Mouse (Mus musculus) forebrain, embryonic 13.5 days (tissue): ENCODE measurements around the gene Pdss2. TPM values are rescaled to one million over a fixed set of nuclear protein-coding genes. Genes with fewer than 3 reads are reported as not detected.

Experiments
- ATAC-seq: fragments of 200-750 bp; cut with Nextera tagmentation; 2 replicates; pipeline ENCODE4 v1.8.0; 2017
- H3K27ac ChIP-seq: fragments of 300-500 bp; sonication (generic); 2 replicates; pipeline ENCODE4 v1.5.1; 2015; ENCODE audit warnings: inconsistent platforms, mild to moderate bottlenecking, moderate library complexity
- H3K27me3 ChIP-seq: fragments of 300-500 bp; sonication (generic); 2 replicates; pipeline ENCODE4 v1.6.1; 2015; ENCODE audit warnings: mild to moderate bottlenecking, inconsistent platforms
- H3K36me3 ChIP-seq: fragments of 300-500 bp; sonication (generic); 2 replicates; pipeline ENCODE4 v1.6.1; 2015; ENCODE audit warnings: mild to moderate bottlenecking, inconsistent platforms; ENCODE audit not compliant: poor library complexity, severe bottlenecking
- H3K4me1 ChIP-seq: fragments of 300-500 bp; sonication (generic); 2 replicates; pipeline ENCODE4 v1.6.1; 2015; ENCODE audit warnings: inconsistent platforms
- H3K4me2 ChIP-seq: fragments of 300-500 bp; sonication (generic); 2 replicates; pipeline ENCODE4 v1.6.1; 2015; ENCODE audit warnings: inconsistent platforms, mild to moderate bottlenecking, moderate library complexity
- H3K4me3 ChIP-seq: fragments of 300-500 bp; sonication (generic); 2 replicates; pipeline ENCODE4 v1.5.1; 2015; ENCODE audit warnings: mild to moderate bottlenecking, inconsistent platforms
- H3K9ac ChIP-seq: fragments of 300-500 bp; sonication (generic); 2 replicates; pipeline ENCODE4 v1.6.1; 2015; ENCODE audit warnings: mild to moderate bottlenecking, inconsistent platforms
- H3K9me3 ChIP-seq: fragments of 300-500 bp; sonication (generic); replicated peaks from 2 replicates; pipeline ENCODE4 v1.6.1; 2016; ENCODE audit warnings: inconsistent platforms
- WGBS: fragments of 180-500 bp; shearing (Covaris S2); methylation state at CpG from one replicate; pipeline ENCODE4 v1.1.7; 2015; 5-methylcytosine and 5-hydroxymethylcytosine counted together
- polyA plus RNA-seq: library from polyadenylated mRNA; unstranded; fragments of >200 nt; fragmentation: Nextera tagmentation; extraction: Ambion mirVana; gene quantifications from 2 replicates; pipeline ENCODE4 v1.2.1, GENCODE M21; 2015

The Pdss2 gene
- polyA plus RNA-seq, 1 experiment from 2014 or later, result 15.9 TPM

DNA sequence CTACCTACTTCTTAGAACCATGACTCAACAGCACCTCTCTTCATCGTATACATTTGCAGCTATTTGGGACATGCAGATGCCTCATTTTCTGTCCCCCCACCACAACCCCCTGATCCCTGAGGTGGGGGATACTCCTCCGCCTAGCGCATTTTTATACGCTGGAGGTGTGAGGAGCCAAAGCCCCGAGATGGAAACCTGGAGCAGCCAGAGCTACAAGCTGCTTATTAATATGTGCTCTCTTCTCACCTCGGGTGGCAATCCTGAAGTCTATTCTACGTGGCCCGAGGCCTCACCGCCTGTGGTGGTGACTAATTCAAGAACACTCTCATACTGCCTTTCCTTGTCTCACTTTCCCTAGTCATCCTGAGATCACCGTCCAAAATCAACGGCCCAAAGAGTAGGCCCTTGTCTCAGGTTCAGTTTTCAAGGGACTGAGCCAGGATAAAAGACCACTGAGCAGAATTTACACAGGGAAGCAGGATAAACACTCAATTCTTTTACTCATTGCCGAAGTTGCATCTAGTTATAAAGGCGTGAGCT lies 3.9 kb upstream of the Pdss2 start:
- Histone ChIP-seq H3K4me1 (peaks cover 13% of the 10 kb centered on the region), H3K9ac (no peak overlapping the region), H3K27ac (no peak overlapping the region), H3K9me3 (no peaks in the 10 kb centered on the region), H3K36me3 (no peaks in the 10 kb centered on the region), H3K4me2 (no peak overlapping the region), H3K4me3 (no peak overlapping the region), H3K27me3 (no peaks in the 10 kb centered on the region)
- no peak for ATAC-seq
- 91% methylated on average over 13 of the region's 13 CpGs for WGBS

DNA sequence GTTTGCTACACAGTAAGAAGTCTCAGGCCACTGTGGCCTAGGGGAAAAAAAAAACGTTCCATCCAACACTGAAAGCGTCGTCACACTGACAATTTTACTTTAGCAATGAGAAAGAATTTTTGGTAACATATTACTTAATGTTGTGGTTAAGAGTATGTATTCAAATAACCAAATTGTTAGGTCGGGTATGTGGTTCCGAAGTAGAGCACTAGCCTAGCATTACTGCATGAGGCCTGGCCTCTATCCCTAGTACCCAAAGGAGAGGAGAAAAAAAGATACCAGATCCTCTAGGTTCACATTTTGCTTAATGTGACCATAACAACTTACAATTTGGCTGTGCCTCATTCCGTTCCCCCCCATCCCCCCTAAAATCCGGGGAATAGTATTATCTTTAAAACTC lies 807 bp upstream of the Pdss2 start:
- H3K4me3 ChIP-seq, result peak overlapping the region; percentile 90
- H3K36me3 ChIP-seq, result no peaks in the 10 kb centered on the region
- no peak for ATAC-seq
- peak overlapping the region; percentile 99 for H3K4me2 ChIP-seq
- H3K4me1 ChIP-seq, result peaks cover 13% of the 10 kb centered on the region
- H3K9me3 ChIP-seq, result no peaks in the 10 kb centered on the region
- no peaks in the 10 kb centered on the region for H3K27me3 ChIP-seq
- WGBS, result 19% methylated on average over 7 of the region's 7 CpGs
- peak overlapping the region; percentile 88 for H3K27ac ChIP-seq
- H3K9ac ChIP-seq, result peak overlapping the region; percentile 96

DNA sequence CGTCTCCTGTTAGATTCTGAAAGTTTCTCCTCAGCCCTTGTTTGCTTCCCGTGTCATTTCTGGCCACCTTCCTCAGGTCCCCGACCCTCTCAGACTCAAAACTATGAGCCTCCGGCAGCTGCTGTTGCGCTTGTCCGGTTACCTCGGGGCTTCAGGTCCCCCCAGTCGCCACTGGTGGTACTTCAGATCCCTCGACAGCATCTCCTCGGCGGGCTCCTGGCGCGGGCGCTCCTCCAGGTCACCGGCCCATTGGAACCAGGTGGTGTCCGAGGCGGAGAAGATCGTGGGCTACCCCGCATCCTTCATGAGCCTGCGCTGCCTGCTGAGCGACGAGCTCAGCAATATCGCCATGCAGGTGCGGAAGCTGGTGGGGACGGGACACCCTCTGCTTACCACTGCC lies 373 bp downstream of the Pdss2 start:
- no peaks in the 10 kb centered on the region for H3K36me3 ChIP-seq
- H3K27me3 ChIP-seq, result no peaks in the 10 kb centered on the region
- H3K4me2 ChIP-seq, result peak overlapping the region; percentile 99
- H3K27ac ChIP-seq, result peak overlapping the region; percentile 88; the same call in 1 of the 2 replicates
- H3K4me1 ChIP-seq, result peaks cover 13% of the 10 kb centered on the region
- peak overlapping the region; percentile 90 for H3K4me3 ChIP-seq
- peak; percentile 42 for ATAC-seq
- under 1% methylated on average over 25 of the region's 25 CpGs for WGBS
- peak overlapping the region; percentile 96 for H3K9ac ChIP-seq
- H3K9me3 ChIP-seq, result no peaks in the 10 kb centered on the region

DNA sequence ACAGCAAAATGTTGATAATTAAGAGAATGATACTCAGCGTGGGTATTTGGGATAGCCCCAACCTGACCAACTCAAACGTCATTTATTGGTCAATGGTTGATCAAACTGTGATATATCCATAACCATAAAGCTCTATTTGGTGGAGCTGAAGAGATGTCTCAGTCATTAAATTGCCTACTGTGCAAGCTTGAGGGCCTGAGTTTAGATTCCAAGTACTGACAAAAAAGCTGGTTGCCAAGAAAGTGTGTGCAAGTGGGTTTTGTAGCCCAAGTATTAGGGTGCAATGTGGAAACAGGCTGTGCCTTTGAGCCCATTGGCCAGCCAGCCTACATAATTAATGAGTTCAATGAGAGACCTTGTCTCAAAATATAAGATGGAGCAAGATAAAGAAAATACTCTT lies 2.1 kb downstream of the Pdss2 start:
- no peaks in the 10 kb centered on the region for H3K9me3 ChIP-seq
- no peaks in the 10 kb centered on the region for H3K36me3 ChIP-seq
- 91% methylated on average over 2 of the region's 2 CpGs for WGBS
- peaks cover 13% of the 10 kb centered on the region for H3K4me1 ChIP-seq
- no peak overlapping the region for H3K9ac ChIP-seq
- H3K4me2 ChIP-seq, result no peak overlapping the region
- ATAC-seq, result no peak
- no peak overlapping the region for H3K27ac ChIP-seq
- no peak overlapping the region for H3K4me3 ChIP-seq
- H3K27me3 ChIP-seq, result no peaks in the 10 kb centered on the region

DNA sequence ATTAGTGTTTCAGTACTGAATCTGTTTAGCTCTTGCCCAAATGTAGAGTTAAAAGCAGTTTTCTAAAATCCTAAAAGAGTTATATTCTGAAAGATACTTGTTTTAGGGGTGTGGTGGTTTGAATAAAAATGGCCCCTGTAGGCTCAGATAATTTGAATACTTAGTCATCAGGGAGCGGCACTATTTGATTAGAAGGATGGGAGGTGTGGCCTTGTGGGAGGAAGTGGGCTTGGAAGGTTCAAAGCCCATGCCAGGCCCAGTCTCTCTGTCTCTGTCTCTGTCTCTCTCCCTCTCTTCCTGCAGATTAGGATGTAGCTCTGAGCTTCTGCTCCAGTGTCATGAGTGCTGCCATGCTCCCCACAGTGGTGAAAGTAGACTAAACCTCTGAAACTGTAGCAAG lies 5.1 kb downstream of the Pdss2 start:
- no peak overlapping the region for H3K4me2 ChIP-seq
- H3K27ac ChIP-seq, result no peak overlapping the region
- H3K4me3 ChIP-seq, result no peak overlapping the region
- H3K27me3 ChIP-seq, result no peaks in the 10 kb centered on the region
- WGBS, result 94% methylated on average over 1 of the region's 1 CpGs
- no peaks in the 10 kb centered on the region for H3K36me3 ChIP-seq
- H3K9ac ChIP-seq, result no peak overlapping the region
- ATAC-seq, result no peak
- H3K4me1 ChIP-seq, result peaks cover 8% of the 10 kb centered on the region
- H3K9me3 ChIP-seq, result no peaks in the 10 kb centered on the region

DNA sequence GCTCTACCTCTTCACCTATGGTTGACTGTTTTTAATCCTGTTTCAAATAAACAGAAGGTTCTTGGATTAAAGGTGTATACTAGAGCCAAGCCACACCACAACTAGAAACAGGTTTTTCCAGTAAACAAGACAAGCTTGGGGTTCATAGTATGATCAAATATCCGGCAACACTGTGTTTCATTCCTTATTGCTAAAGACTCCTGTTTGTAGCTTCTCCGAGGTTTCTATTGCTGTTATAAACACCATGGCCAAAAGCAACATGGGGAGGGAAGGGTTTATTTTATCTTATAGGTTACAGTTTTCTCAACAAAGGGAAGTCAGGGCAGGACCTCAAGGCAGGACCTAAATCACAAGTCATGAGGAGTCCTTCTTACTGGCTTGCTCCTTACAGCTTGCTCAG lies 8.0 kb downstream of the Pdss2 start:
- Histone ChIP-seq H3K4me1 (no peaks in the 10 kb centered on the region), H3K4me3 (no peak overlapping the region), H3K27me3 (no peaks in the 10 kb centered on the region), H3K4me2 (no peak overlapping the region), H3K27ac (no peak overlapping the region), H3K9ac (no peak overlapping the region), H3K36me3 (no peaks in the 10 kb centered on the region), H3K9me3 (no peaks in the 10 kb centered on the region)
- 96% methylated on average over 2 of the region's 2 CpGs for WGBS
- no peak for ATAC-seq

DNA sequence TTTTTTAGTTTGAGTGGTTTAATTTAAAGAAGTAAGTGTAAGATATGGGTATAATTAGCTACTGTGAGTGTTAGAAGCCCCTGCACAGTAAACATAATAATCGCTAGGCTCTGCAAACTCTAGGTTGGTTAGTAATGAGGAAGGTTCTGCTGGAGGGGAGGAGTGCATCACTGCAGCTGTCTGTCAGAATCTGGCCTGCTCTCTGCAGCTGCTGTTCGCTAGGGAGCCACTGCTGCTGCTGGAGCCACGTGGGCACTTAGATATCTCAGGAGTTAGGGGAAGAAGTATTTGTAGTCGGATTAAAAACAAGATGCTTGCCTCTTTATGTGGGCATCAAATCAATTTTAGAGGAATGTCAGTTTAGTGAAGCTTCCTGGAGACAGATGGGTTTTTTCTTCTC lies 13.2 kb downstream of the Pdss2 start:
- Histone ChIP-seq H3K27ac (no peak overlapping the region), H3K9me3 (no peaks in the 10 kb centered on the region), H3K4me3 (no peak overlapping the region), H3K27me3 (no peaks in the 10 kb centered on the region), H3K4me1 (0 out of 2 replicates have a peak, but pooled peaks cover 3% of the 10 kb centered on the region), H3K9ac (no peak overlapping the region), H3K36me3 (no peaks in the 10 kb centered on the region), H3K4me2 (no peak overlapping the region)
- WGBS, result 71% methylated on average over 4 of the region's 4 CpGs
- no peak for ATAC-seq

DNA sequence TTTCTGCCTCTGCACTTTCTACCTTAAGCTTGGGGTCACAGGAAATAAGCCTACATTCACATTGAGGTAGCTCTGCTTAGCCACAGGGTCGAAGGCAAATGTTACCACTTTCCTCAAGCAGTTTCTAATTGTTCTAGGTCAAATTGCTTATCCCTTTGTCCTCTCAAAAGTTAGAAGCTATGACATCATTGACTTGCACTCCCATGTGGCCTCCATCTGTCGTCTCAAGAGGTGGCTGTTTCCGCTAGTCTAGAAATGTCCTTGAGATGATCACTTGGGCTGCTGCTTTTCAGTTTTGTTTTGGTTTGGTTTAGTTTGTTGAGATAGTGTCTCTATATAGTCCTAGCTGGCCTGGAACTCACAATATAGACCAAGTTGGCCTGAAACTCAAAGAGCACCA lies 13.7 kb downstream of the Pdss2 start:
- Histone ChIP-seq H3K27me3 (no peaks in the 10 kb centered on the region), H3K4me1 (0 out of 2 replicates have a peak, but pooled peaks cover 3% of the 10 kb centered on the region)

DNA sequence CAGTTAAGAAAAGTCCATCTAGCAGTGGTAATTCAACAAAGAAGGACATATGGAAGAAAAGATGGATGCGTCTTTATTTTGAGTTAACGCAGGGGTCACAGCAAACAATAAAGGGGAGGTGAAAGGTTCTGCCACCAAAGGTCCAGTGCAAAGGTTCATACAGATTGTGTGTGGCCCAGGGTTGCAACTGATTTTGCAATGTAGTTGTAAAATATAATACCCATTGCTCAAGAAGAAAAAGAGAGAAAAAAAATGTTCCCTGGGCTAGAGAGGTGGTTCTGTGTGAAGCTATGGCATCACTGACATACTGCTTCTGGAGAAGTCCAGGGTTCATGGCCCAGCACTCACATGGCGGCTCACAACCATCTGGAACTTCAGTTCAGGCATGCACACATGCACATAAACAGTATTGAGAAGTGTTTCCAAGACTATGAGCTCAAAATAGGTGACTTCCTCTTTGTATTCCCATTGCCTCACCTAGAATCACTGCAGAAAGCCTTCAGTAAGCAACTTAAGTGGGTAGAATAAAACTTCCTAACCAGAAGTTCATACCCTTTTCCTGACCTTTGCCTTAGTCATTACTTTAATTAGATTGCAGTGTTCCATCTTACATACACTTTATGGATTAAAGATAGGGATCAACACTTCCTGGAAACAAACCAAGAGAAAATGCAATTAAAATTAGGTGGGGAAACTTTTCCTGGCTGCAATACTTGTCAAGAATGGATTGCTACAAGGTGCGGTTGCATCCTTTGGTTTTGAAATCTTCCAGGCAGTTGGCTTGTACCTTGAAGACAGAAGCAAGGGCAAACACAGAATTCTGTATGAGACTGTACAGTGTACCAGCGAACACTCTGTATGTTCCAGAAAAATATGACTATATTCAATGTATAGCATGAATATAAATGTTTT lies 14.7 kb downstream of the Pdss2 start:
- Histone ChIP-seq H3K4me3 (no peak overlapping the region), H3K36me3 (no peaks in the 10 kb centered on the region), H3K4me2 (no peak overlapping the region), H3K27ac (no peak overlapping the region), H3K9ac (no peak overlapping the region), H3K4me1 (0 out of 2 replicates have a peak, but pooled peaks cover 3% of the 10 kb centered on the region), H3K27me3 (no peaks in the 10 kb centered on the region), H3K9me3 (peaks cover 5% of the 10 kb centered on the region)
- ATAC-seq, result no peak
- WGBS, result 97% methylated on average over 5 of the region's 5 CpGs

More for the DNA sequence above, 13.7 kb downstream of the Pdss2 start:
- H3K27ac ChIP-seq, result no peak overlapping the region
- H3K9me3 ChIP-seq, result peaks cover 4% of the 10 kb centered on the region
- H3K4me3 ChIP-seq, result no peak overlapping the region
- no peaks in the 10 kb centered on the region for H3K36me3 ChIP-seq
- H3K9ac ChIP-seq, result no peak overlapping the region
- 85% methylated on average over 3 of the region's 3 CpGs for WGBS
- ATAC-seq, result no peak
- no peak overlapping the region for H3K4me2 ChIP-seq

DNA sequence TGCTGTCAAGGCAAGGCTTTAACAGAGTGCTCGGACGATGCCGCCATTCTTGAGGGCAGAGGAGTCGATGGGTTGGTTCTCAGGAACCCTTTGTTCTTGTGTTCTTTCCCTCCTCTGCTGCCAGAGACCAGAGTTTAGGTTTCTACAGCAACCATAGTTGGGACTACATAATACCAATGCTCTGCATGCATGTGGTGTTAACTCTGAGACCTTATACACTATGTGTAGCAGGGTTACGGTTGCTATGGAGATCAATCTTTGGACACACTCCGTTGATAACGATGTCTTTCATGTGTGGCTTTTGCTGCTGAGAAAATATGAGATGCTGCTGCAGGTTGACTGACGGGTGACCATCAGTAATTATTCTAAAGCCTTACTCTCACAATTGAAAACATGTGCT lies 20.9 kb downstream of the Pdss2 start:
- H3K4me1 ChIP-seq, result peaks cover 24% of the 10 kb centered on the region
- WGBS, result 48% methylated on average over 8 of the region's 8 CpGs
- H3K36me3 ChIP-seq, result no peaks in the 10 kb centered on the region
- H3K4me2 ChIP-seq, result no peak overlapping the region
- no peaks in the 10 kb centered on the region for H3K27me3 ChIP-seq
- H3K9ac ChIP-seq, result no peak overlapping the region
- H3K4me3 ChIP-seq, result no peak overlapping the region
- H3K27ac ChIP-seq, result no peak overlapping the region
- peaks cover 5% of the 10 kb centered on the region for H3K9me3 ChIP-seq
- ATAC-seq, result no peak

DNA sequence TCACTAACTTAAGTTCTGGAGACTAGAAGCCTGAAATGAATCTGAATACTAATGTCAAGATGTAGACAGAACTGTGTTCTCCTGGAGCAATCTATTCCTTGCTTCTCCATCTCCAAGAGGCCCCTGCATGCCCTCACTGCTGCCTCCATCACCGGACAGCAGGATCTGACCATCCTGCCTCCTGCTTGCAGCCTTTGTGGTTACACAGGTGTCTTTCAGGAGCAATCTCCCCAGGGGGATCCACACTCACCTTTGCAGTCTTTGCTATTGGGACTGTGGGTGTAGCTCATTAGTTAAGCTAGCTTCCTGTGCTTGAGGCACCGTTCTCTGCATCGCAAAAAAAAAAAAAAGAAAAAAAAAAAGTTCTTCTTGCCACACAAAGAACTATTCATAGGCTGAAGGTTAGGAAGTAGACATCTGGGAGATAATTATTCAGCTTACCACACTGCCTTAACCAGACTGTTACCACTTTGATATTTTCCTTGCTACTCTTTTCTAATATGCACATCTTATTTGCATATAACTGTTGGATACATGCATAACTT lies 23.0 kb downstream of the Pdss2 start:
- Histone ChIP-seq H3K4me1 (peaks cover 28% of the 10 kb centered on the region), H3K36me3 (no peaks in the 10 kb centered on the region), H3K27ac (no peak overlapping the region), H3K4me3 (no peak overlapping the region), H3K27me3 (no peaks in the 10 kb centered on the region), H3K4me2 (no peak overlapping the region), H3K9ac (no peak overlapping the region), H3K9me3 (peaks cover 5% of the 10 kb centered on the region)
- 13% methylated on average over 3 of the region's 3 CpGs for WGBS
- ATAC-seq, result no peak

DNA sequence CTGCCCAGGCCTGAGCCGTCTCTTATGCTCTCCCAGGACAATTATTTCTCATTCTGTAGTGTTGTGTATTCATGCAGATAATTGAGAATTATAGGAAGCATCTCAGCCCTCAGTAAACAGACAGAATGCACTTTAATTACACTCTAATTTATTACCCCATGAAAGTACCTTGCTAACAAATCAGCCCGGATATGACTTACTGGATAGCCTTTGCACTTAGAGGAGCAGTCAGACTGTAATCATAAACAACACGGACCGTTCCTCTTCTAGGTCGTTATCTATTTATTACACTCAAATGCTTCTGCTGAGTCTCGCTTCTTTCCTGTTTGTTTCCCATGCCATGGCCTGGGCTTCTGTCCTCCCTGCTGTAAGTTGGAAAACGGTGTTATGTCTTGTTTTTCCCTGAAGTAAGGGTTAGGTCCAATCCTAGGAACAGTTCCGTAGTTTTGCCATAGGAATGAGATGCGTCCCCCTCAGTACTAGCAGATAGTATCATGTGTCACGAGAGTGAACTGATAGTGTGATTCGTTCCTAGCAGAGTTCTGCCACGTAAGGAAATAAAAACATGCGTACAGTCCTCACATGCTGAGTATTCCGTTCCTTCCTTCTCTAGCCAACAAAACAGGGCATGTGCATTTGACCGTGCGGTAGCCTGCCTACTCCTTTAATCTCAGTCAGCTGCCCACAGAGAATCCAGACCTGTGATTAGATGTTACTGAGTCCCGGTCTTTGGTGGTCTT lies 24.3 kb downstream of the Pdss2 start:
- no peak overlapping the region for H3K9ac ChIP-seq
- no peaks in the 10 kb centered on the region for H3K9me3 ChIP-seq
- 30% methylated on average over 17 of the region's 17 CpGs for WGBS
- no peaks in the 10 kb centered on the region for H3K36me3 ChIP-seq
- H3K27me3 ChIP-seq, result no peaks in the 10 kb centered on the region
- H3K4me2 ChIP-seq, result no peak overlapping the region
- H3K4me3 ChIP-seq, result no peak overlapping the region
- H3K27ac ChIP-seq, result no peak overlapping the region
- peaks cover 28% of the 10 kb centered on the region for H3K4me1 ChIP-seq
- ATAC-seq, result no peak
